Mouse (Mus musculus): ENCODE results near the gene Lsm14a.

DNA sequence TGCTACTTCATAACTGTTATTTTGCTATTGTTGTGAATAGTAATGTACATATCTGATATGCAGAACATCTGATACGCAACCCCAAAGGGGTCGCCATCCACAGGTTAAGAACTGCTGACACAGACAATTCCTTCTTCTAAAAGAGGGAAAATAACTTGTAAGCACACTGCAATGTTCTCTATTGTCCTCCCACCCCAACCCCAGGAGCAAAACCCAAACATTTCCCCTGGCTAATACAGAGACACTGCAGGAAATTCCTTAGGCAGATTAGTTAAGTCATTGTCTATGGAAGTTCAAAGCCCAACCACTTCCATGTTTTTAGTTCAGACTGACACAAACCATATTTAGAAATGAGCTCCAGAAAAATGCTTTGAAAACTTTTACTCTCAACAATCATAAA lies 94.3 kb downstream of the Lsm14a start:
- TF ChIP-seq CTCF (IDR thresholded peaks at IDR 0.05; ENCODE audit: borderline replicate concordance, control insufficient read depth, extremely low read depth, insufficient read depth, low read length, poor library complexity) (no peak), POLR2A (IDR thresholded peaks at IDR 0.05; ENCODE audit: control insufficient read depth, extremely low read depth, insufficient read depth, low read length, poor library complexity) (no peak)
